Mouse (Mus musculus) heart, embryonic 10.5 days (tissue): ENCODE data around the gene Tgfbr3l. TPM values are rescaled to one million over a fixed set of nuclear protein-coding genes. Genes with fewer than 3 reads are reported as not detected.
"Not testable (repeated sequence)": the region's sequence is repeated elsewhere in the genome, so short reads cannot be mapped to it uniquely, and the experiment has no call there.

Experiments
- DNase-seq: peaks from one replicate; pipeline ENCODE4 v3.0.0-alpha.2; 2017; ENCODE audit warnings: low spot score
- H3K27ac ChIP-seq: fragments of 300-500 bp; sonication (generic); 2 replicates; pipeline ENCODE4 v1.5.1; 2016; ENCODE audit warnings: mild to moderate bottlenecking
- H3K27me3 ChIP-seq: fragments of 300-500 bp; sonication (generic); 2 replicates; pipeline ENCODE4 v1.6.1; 2016; ENCODE audit warnings: mild to moderate bottlenecking; ENCODE audit not compliant: poor library complexity, insufficient read depth, severe bottlenecking
- H3K36me3 ChIP-seq: fragments of 300-500 bp; sonication (generic); 2 replicates; pipeline ENCODE4 v1.6.1; 2016; ENCODE audit warnings: mild to moderate bottlenecking, moderate library complexity
- H3K4me1 ChIP-seq: fragments of 300-500 bp; sonication (generic); 2 replicates; pipeline ENCODE4 v1.6.1; 2016; ENCODE audit warnings: mild to moderate bottlenecking
- H3K4me3 ChIP-seq: fragments of 300-500 bp; sonication (generic); 2 replicates; pipeline ENCODE4 v1.5.1; 2016; ENCODE audit warnings: mild to moderate bottlenecking, moderate library complexity
- H3K9me3 ChIP-seq: fragments of 300-500 bp; sonication (generic); 2 replicates; pipeline ENCODE4 v1.6.1; 2016; ENCODE audit warnings: mild to moderate bottlenecking, moderate library complexity
- WGBS: fragments of 180-500 bp; shearing (Covaris S2); methylation state at CpG from one replicate; pipeline ENCODE4 v1.1.7; 2016; 5-methylcytosine and 5-hydroxymethylcytosine counted together
- polyA plus RNA-seq: library from polyadenylated mRNA; unstranded; fragments of >200 nt; fragmentation: Nextera tagmentation; extraction: Ambion mirVana; gene quantifications from 2 replicates; pipeline ENCODE4 v1.2.1, GENCODE M21; 2016

The Tgfbr3l gene
- polyA plus RNA-seq, 1 experiment from 2014 or later, result 2.4 TPM

DNA sequence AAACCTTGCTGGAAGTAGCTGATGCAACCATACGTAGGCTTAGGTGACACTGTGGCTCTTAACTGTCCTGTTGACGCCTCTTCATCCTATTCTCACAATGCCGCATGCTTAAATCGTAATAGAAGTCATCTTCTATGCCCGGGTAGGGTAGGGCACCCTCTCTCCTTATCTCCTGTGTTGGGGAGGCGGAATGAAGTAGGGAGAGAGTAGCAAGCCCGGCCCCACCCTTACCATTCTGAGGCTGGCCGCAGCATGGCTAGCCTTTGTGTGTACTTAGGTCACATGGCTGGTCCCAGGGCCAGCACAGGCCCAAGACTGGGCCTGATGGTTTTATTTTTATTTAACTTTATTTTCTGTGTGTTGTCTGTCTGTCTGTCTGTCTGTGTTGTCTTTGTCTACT lies 773 bp upstream of the Tgfbr3l start:
- 86% methylated on average over 8 of the region's 8 CpGs for WGBS
- DNase-seq, result no peak
- H3K9me3 ChIP-seq, result no peaks in the 10 kb centered on the region
- no peaks in the 10 kb centered on the region for H3K27me3 ChIP-seq
- peaks cover 60% of the 10 kb centered on the region for H3K36me3 ChIP-seq
- H3K4me1 ChIP-seq, result peaks cover 27% of the 10 kb centered on the region
- no peak overlapping the region for H3K27ac ChIP-seq
- H3K4me3 ChIP-seq, result no peak overlapping the region

DNA sequence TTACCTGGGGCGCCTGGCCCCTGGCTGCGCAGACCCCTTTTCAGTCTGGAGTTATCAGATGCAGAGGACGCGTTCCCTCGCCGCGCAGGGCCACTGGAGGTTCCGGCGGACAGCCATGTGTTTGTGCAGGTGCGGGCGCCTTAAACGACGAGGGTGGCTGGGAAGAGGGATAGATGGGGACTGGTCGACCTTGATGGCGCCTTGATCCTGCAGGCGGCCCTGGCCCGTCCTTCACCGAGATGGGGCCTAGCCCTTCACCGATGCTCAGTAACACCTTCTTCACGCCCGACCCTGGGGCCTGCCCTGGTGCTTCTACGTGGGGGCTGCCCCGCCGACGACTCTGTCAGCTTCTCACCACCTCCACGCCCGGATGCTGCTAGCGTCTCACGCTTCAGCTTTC lies 1.2 kb downstream of the Tgfbr3l start:
- DNase-seq, result peak; percentile 86
- WGBS, result 11% methylated on average over 29 of the region's 29 CpGs
- Histone ChIP-seq H3K4me3 (peak overlapping the region; percentile 45), H3K36me3 (peaks cover 42% of the 10 kb centered on the region), H3K4me1 (peaks cover 42% of the 10 kb centered on the region), H3K27ac (peak overlapping the region; percentile 81), H3K27me3 (no peaks in the 10 kb centered on the region), H3K9me3 (no peaks in the 10 kb centered on the region)

DNA sequence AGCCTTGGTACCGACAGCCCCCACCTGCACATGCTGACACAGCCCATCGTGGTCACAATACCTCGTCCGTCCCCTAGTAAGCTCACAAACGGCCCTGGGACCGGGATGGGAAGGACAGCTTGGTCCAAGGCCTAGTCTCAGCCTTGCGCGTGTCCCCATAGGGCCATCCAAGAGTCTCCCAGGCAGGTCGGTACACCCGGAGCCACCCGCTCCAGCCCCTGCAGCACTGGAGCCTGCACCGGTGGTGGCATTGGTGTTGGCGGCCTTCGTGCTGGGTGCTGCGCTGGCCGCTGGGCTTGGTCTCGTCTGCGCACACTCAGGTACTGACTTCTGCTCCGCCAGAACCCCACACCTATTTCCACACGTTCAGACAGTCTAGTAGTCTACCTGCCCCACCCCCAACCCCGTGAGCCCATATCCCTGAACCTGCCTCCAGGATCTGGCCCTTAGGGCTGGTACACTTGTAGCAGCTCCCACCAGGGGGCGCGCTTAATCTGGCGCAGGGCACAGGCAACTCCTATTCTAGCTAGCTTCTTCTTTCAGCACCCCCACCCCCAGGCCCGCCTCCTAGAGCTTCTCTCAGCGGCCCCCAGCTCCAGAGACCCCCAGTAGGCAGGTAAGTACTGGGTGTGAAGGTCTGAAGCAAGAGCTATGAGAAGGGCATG lies 2.4 kb downstream of the Tgfbr3l start:
- Histone ChIP-seq H3K27ac (peak overlapping the region; percentile 70; the same call in 1 of the 2 replicates), H3K27me3 (no peaks in the 10 kb centered on the region), H3K9me3 (no peaks in the 10 kb centered on the region), H3K36me3 (peaks cover 42% of the 10 kb centered on the region), H3K4me1 (peaks cover 45% of the 10 kb centered on the region), H3K4me3 (0 out of 2 replicates have a peak overlapping the region, but pooled peaks have one; percentile 8)
- 30% methylated on average over 26 of the region's 26 CpGs for WGBS
- DNase-seq, result peak; percentile 93

DNA sequence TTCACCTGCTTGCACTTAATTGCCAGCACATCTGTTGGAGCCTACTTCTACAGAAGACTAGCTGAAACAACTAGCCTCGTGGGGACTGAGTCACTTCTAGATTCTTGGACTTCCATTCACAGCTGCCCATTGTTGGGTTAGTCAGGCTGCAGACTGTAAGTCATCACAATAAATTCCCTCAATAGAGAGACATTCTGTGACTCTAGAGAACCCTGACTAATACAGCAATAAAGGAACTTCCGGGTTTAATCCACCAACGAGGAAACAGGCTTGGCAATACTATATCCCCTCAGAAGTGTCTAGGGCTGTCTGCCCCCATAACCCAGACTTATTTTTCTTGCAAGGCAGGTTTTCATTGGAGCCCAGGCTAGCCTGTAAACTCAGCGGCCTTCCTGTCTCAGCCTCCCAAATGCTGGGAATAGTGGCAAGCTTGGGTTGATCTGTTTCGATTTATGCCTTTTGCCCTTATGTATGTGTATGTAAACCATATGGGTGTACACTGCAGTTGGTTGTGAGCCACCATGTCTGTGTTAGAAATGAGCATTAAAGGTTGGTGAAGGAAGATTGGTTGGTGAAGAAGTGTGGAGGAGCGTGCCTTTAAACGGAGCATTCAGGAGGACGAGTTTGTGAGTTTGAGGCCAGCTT lies 4.2 kb downstream of the Tgfbr3l start:
- no peaks in the 10 kb centered on the region for H3K27me3 ChIP-seq
- peak overlapping the region; percentile 82 for H3K4me3 ChIP-seq
- peak overlapping the region; percentile 94 for H3K27ac ChIP-seq
- no peak for DNase-seq
- no peaks in the 10 kb centered on the region for H3K9me3 ChIP-seq
- peaks cover 42% of the 10 kb centered on the region for H3K36me3 ChIP-seq
- WGBS, result 43% methylated on average over 8 of the region's 8 CpGs
- peaks cover 51% of the 10 kb centered on the region for H3K4me1 ChIP-seq

DNA sequence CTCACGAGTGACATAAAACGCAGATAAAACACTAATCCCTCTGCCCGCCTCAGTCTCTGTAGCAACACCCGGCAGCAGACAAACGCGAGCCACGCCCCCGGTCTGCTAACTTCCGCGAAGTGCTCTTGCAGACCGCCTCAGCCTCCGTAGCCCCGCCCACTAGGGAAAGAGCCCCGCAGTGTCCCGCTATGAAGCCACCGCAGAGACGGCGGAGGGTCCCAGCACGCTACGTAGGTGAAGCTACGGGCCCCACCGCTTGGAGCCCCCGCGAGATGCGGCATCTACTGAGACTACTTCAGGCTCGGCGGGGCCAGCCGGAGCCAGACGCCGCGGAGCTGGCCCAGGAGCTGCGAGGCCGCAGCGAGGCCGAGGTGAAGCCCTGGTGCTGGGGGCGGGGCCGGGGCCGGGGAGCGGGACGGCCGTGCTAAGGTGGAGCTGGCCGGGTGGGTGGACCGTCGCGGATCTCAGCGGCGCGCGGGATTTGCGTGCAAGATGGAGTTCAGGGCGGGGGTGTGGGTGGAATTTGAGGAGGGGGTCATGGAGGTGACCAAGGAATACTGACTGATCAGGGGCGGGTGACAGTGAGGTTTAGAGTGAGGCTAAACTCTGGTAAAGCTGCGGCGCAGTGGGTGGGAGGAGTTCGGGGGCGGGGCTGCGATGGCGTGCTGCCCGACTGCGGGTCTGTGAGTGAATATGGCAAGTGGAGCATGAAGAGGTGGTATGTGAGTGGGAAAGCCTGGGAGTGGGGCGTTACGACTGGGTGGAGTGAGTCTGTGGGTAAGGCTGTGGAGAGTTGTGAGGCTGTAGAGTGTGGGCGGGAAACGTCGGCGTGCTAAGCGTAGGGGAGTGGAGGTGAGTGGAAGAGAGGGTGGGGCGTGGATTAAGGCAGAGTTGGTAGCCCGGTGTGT lies 5.2 kb downstream of the Tgfbr3l start, which contains the start of gene Snapc2:
Gene Snapc2 (plus strand): TSS at position 147 of the 908 bp plus-strand sequence.
- H3K4me3 ChIP-seq, result peak within 1 kb of the TSS; percentile 82
- no peaks in the 10 kb centered on the region for H3K9me3 ChIP-seq
- peaks cover 37% of the 10 kb centered on the region for H3K36me3 ChIP-seq
- WGBS, result under 1% methylated on average over 69 of the region's 69 CpGs
- H3K27me3 ChIP-seq, result no peaks in the 10 kb centered on the region
- peaks cover 59% of the 10 kb centered on the region for H3K4me1 ChIP-seq
- DNase-seq, result peak; percentile 96
- peak within 1 kb of the TSS; percentile 94 for H3K27ac ChIP-seq

DNA sequence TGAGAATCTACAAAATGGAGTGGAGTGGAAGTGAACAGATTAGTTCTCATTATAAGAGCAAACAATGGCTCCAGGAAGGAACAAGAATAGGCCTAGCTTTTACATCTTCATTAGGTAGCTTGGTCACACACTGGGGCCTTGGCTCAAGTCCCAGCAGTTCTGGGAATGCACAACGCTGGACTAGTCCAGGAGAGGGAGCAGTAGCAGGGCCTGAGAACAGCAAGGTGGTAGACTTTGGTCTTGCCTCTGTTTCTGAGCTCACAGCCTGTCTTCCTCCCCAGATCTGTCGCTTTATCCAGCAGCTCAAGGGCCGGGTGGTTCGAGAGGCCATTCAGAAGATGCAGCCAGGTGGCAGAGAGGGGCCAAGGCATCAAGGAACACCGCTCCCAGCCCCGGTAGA lies 6.0 kb downstream of the Tgfbr3l start:
- Histone ChIP-seq H3K36me3 (peaks cover 37% of the 10 kb centered on the region), H3K9me3 (no peaks in the 10 kb centered on the region), H3K27me3 (no peaks in the 10 kb centered on the region), H3K4me3 (peak overlapping the region; percentile 82), H3K4me1 (peaks cover 57% of the 10 kb centered on the region), H3K27ac (no peak overlapping the region)
- no peak for DNase-seq
- 69% methylated on average over 6 of the region's 6 CpGs for WGBS

DNA sequence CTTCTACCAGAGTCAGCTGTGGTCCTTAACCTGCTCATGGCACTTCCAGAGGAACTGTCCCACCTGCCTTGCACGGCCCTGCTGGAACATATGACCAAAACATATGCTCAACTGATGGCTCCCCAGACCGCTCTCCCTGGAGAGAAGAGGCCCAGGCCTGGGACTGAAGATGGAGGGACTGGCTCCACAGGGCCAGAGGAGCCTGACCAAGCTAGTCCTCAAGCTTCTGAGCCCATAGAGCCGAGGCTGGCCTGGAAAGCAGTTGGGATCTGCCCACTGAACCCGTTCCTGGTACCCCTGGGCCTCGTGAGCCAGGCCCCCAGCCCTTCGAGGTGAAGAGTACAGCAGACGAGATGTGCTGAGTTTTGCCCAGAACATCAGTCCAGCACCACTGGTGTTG lies 7.5 kb downstream of the Tgfbr3l start:
- not testable (repeated sequence) for DNase-seq, H3K27ac ChIP-seq, H3K9me3 ChIP-seq, H3K27me3 ChIP-seq, H3K4me3 ChIP-seq
- 86% methylated on average over 7 of the region's 7 CpGs for WGBS
- Histone ChIP-seq H3K36me3 (peaks cover 45% of the 10 kb centered on the region), H3K4me1 (peaks cover 52% of the 10 kb centered on the region)

DNA sequence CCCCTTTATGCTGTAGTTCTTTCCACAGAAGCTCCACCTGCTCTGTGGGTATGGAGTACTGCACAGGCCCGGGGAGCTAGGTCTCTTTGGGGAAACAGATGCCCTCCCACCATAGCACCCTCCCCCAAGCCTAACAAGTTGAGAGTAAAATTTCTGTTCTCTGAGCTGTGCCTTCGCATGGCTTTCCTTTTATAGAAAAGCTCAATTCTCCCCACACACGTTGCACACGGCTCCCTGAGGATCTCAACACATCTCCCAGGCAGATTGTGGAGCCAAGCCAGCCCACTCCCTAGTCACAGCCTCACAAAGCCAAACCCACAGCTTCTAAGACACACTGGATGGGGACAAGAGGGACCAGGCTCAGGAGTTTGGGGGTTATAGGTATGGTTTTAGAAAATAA lies 8.9 kb downstream of the Tgfbr3l start:
- Histone ChIP-seq H3K27ac (0 out of 2 replicates have a peak overlapping the region, but pooled peaks have one; percentile 12), H3K27me3 (no peaks in the 10 kb centered on the region), H3K36me3 (peaks cover 59% of the 10 kb centered on the region), H3K4me3 (no peak overlapping the region), H3K9me3 (no peaks in the 10 kb centered on the region), H3K4me1 (peaks cover 48% of the 10 kb centered on the region)
- WGBS, result 56% methylated on average over 4 of the region's 4 CpGs
- DNase-seq, result no peak

DNA sequence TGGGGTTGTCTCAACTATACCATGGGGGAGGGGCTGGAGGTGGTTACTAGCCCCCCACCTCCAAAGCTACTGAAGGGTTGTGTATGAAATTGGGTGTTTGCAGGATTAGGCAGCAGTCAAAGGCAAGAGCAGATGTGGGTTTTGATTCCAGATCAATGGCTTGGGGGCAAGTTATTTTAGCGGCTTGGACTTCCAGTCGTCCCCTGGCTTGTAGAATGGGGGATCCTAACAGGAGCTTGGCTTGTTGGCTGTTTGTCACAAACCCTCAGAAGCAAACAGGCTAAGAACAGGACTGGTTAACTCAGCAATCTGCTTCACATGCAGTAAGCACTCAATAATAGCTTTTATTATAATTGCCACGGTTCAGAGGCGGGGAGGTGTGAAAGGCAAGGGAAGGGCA lies 9.3 kb downstream of the Tgfbr3l start:
- 83% methylated on average over 4 of the region's 4 CpGs for WGBS
- Histone ChIP-seq H3K27ac (0 out of 2 replicates have a peak overlapping the region, but pooled peaks have one; percentile 12), H3K36me3 (peaks cover 63% of the 10 kb centered on the region), H3K4me3 (peak overlapping the region; percentile 85; the same call in 1 of the 2 replicates), H3K9me3 (no peaks in the 10 kb centered on the region), H3K27me3 (no peaks in the 10 kb centered on the region), H3K4me1 (peaks cover 45% of the 10 kb centered on the region)
- no peak for DNase-seq

DNA sequence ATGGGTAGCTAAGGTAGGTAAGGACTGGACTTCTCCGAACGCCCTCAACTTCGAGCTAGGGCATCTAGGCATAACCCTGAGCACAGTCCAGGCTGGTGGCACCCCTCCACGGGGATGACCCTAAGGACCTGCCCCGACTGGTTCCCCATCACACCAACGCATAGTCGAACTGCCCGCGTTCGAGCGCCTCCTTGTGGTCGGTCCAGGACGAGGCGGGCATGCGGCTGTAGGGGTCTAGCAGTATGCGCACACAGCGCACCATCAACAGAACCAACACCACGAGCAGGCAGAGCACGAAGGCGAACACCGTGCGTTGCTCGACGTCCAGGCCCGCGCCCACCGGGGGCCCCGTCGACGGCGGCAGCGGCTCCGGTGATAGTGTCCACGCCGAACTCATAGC lies 10.2 kb downstream of the Tgfbr3l start:
- 2% methylated on average over 35 of the region's 35 CpGs for WGBS
- H3K27ac ChIP-seq, result peak overlapping the region; percentile 92
- no peaks in the 10 kb centered on the region for H3K27me3 ChIP-seq
- peaks cover 40% of the 10 kb centered on the region for H3K4me1 ChIP-seq
- H3K4me3 ChIP-seq, result peak overlapping the region; percentile 85
- peaks cover 72% of the 10 kb centered on the region for H3K36me3 ChIP-seq
- no peaks in the 10 kb centered on the region for H3K9me3 ChIP-seq
- peak; percentile 91 for DNase-seq

DNA sequence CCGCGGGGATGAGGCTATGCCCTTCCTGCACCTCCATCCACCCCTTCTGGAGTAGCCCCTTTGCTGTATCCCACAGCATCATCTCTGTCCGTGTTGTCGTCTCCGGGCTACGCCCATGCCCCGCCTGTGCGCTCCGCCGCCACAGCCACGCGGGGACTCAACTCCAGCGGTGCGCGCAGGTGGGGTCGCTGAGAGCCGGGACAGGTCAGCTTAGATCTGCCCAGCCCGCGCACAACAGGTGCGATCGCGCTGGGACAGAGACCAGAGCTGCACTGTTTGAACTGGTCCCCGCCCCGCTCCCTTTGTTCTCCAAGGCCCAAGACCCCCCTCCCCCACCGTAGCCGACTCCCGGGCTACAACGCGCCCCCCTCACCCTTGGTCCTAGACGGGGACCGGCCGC lies 10.7 kb downstream of the Tgfbr3l start:
- Histone ChIP-seq H3K27me3 (no peaks in the 10 kb centered on the region), H3K4me1 (peaks cover 37% of the 10 kb centered on the region), H3K4me3 (peak overlapping the region; percentile 85), H3K27ac (peak overlapping the region; percentile 92), H3K9me3 (no peaks in the 10 kb centered on the region), H3K36me3 (peaks cover 76% of the 10 kb centered on the region)
- peak; percentile 85 for DNase-seq
- under 1% methylated on average over 32 of the region's 32 CpGs for WGBS

DNA sequence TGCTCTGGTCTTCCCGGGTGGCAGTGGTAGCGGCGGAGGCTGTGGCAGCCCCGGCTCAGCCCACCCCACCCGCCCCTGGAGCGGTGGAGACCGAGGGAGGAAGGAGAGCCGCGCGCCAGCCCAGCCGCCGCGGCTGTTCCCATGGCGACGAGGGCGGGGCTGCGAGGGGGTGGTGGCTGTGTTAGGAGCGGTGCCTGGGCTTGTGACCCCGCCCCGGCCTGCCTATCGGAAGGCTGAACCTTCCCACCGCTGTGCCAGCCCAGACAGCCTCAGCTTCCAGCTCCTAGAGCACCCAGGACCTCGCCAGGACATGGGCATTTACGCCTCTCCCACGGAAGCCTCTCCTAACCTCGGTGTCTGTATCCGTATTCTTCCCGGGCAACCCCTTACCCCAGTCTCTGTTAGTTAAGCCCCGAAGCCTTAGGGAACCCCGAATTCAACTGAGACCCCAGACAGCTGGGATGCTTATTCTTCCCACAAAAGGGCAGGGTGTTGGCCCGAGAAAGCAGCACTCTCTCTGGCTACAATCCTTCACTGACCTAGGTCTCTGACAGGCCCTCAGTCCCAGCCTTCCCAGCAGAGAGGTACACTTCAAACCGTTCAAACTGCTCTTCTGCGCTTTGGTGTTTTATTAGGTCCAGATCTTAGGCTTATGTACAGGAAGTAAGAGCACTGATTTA lies 11.3 kb downstream of the Tgfbr3l start, which contains the start of gene Ctxn1:
Gene Ctxn1 (minus strand): TSS at position 150 of the 680 bp plus-strand sequence.
- peaks cover 80% of the 10 kb centered on the region for H3K36me3 ChIP-seq
- 7% methylated on average over 33 of the region's 33 CpGs for WGBS
- H3K27me3 ChIP-seq, result no peaks in the 10 kb centered on the region
- peak within 1 kb of the TSS; percentile 92 for H3K27ac ChIP-seq
- no peaks in the 10 kb centered on the region for H3K9me3 ChIP-seq
- DNase-seq, result peak; percentile 97
- peaks cover 31% of the 10 kb centered on the region for H3K4me1 ChIP-seq
- peak within 1 kb of the TSS; percentile 85 for H3K4me3 ChIP-seq
